Mouse (Mus musculus) heart, adult 18-20 months (tissue): ENCODE results near the gene Olfml1. TPM values are rescaled to one million over a fixed set of nuclear protein-coding genes. Genes with fewer than 3 reads are reported as not detected.

ENCODE experiments used
- total RNA-seq, 2 experiments: library from RNA; stranded (reverse); gene quantifications; 2 replicates each; pipeline ENCODE4 v1.2.3; 2021

Gene Olfml1
- total RNA-seq, 2 experiments from 2014 or later: 2.7 to 3.9 TPM

Other genes starting within 250 kb of the Olfml1 start
- gene Syt9, start 196.7 kb upstream of the Olfml1 start, total RNA-seq: under 1 TPM in 1 of 2 experiments, not detected in 1; 0.10 TPM
- 10 to 100 TPM; 24.6 to 26.4 TPM for gene Ppfibp2, start 27.8 kb downstream of the Olfml1 start, total RNA-seq
- gene 5330417H12Rik, start 57.7 kb downstream of the Olfml1 start, total RNA-seq: not detected
- not detected for gene Cyb5r2, start 190.6 kb downstream of the Olfml1 start, total RNA-seq
- gene Ovch2, start 233.8 kb downstream of the Olfml1 start, total RNA-seq: not detected
- not detected for gene Olfr467, start 244.8 kb downstream of the Olfml1 start, total RNA-seq